Mouse (Mus musculus) CH12.LX (cell line): ENCODE data around the gene Fbxw11.

Source experiments
- CHD2 ChIP-seq: IDR thresholded peaks from 2 replicates; pipeline ENCODE4 v1.6.1; 2011; ENCODE audit warnings: low read length, improper control_type of control experiment
- CTCF ChIP-seq, 2 experiments: IDR thresholded peaks in 1 of 2; conservative IDR thresholded peaks in 1 of 2; 2 replicates each; pipeline ENCODE4 v1.5.1; 2011 to 2012; ENCODE audit warnings: low read depth in 2 of 2, low read length in 2 of 2, improper control_type of control experiment in 1 of 2, inconsistent platforms in 1 of 2, mild to moderate bottlenecking in 1 of 2, moderate library complexity in 1 of 2
- EP300 ChIP-seq: IDR thresholded peaks from 2 replicates; pipeline ENCODE4 v1.6.1; 2011; ENCODE audit warnings: low read length, improper control_type of control experiment
- ETS1 ChIP-seq: conservative IDR thresholded peaks from 2 replicates; pipeline ENCODE4 v1.6.1; 2012; ENCODE audit warnings: low read depth, mild to moderate bottlenecking, inconsistent platforms, low read length, improper control_type of control experiment, moderate library complexity
- HCFC1 ChIP-seq: IDR thresholded peaks from 2 replicates; pipeline ENCODE4 v1.6.1; 2012; ENCODE audit warnings: low read depth, mild to moderate bottlenecking, inconsistent platforms, low read length, improper control_type of control experiment
- NRF1 ChIP-seq: IDR thresholded peaks from 2 replicates; pipeline ENCODE4 v1.6.1; 2014; ENCODE audit warnings: low read depth, mild to moderate bottlenecking, inconsistent platforms, low read length, improper control_type of control experiment, moderate library complexity
- SIN3A ChIP-seq: IDR thresholded peaks from 2 replicates; pipeline ENCODE4 v1.6.1; 2012; ENCODE audit warnings: low read length, improper control_type of control experiment, inconsistent platforms

- no peak for TF ChIP-seq HCFC1
- TF ChIP-seq CTCF (conservative IDR thresholded peaks at IDR 0.05 in 1 of 2, IDR thresholded peaks at IDR 0.05 in 1 of 2; ENCODE audit: low read depth in 2 of 2, low read length in 2 of 2): no peak
- TF ChIP-seq ETS1: no peak
- no peak for TF ChIP-seq EP300
- no peak for TF ChIP-seq CHD2
- TF ChIP-seq NRF1: no peak
- no peak for TF ChIP-seq SIN3A
These were observed 4.7 kb downstream of the Fbxw11 start for GRCm38 (mm10) chr11:32647265-32647664.
